8 mouse cellular contexts compared by ENCODE assay signal in the genomic region with DNA sequence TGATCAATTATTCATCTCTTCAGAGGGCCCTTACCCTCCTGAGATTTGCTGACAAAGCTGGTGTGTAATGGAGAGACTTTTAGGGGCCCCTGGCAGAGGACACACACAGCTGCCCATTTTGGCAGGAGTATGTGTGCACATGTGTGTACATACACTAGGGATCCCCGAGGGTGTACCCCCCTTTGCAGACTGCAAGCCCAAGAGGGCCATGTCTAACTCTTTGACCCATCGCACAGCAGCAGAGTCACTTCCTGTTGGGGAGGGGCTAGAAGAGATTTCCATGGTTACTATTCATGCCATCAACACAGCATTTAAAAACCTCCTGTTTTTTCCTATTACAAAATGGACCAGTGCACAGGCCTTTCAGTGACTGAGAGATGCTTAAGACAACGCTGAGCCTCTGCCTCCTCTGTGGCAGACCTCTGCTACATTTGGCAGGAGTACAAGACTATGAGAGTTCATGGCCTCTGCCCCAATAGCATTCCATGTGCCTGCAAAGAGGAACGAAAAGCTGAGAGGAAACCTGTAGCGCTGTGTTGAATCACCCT. TPM values are rescaled to one million over a fixed set of nuclear protein-coding genes. Genes with fewer than 3 reads are reported as not detected.
DNase-seq lines count a peak whose midpoint lies in the region; ATAC-seq and TF ChIP-seq lines count a peak whose summit lies in the region.

No protein-coding gene starts in this region.

- peak; percentile 37 for ATAC-seq in hindbrain, embryonic 16.5 days
- peak; percentile 56 for ATAC-seq in megakaryocyte, adult 5-6 weeks (ENCODE audit: poor library complexity, severe bottlenecking)
- no peak for ATAC-seq in stomach, embryonic 16.5 days (ENCODE audit: insufficient read depth, low FRiP score)

- no peaks in the 10 kb centered on the region for H3K9me3 ChIP-seq in hindbrain, embryonic 16.5 days (ENCODE audit: control insufficient read depth, low read length)
- H3K9me3 ChIP-seq in stomach, embryonic 16.5 days (replicated peaks; ENCODE audit: control insufficient read depth, low read length) = no peaks in the 10 kb centered on the region

- H3K36me3 ChIP-seq in hindbrain, embryonic 16.5 days (ENCODE audit: control insufficient read depth, insufficient read depth, low read length) = no peaks in the 10 kb centered on the region
- 0 out of 2 replicates have a peak, but pooled peaks cover 3% of the 10 kb centered on the region for H3K36me3 ChIP-seq in stomach, embryonic 16.5 days (ENCODE audit: control insufficient read depth, insufficient read depth, low read length)

- H3K4me2 ChIP-seq in hindbrain, embryonic 16.5 days (ENCODE audit: low read length) = no peak overlapping the region
- H3K4me2 ChIP-seq in stomach, embryonic 16.5 days (ENCODE audit: low read depth, low read length) = no peak overlapping the region

- TF ChIP-seq CTCF in layer of hippocampus, adult 2 months (conservative IDR thresholded peaks at IDR 0.05) = no peak
- TF ChIP-seq CTCF in bone marrow macrophage, adult 2 months (IDR thresholded peaks at IDR 0.05; ENCODE audit: low read depth, low read length) = no peak

- H3K4me1 ChIP-seq in bone marrow macrophage, adult 2 months (ENCODE audit: control insufficient read depth, insufficient read depth, low read length) = peaks cover 55% of the 10 kb centered on the region
- H3K4me1 ChIP-seq in hindbrain, embryonic 16.5 days (ENCODE audit: control insufficient read depth, insufficient read depth, low read depth, low read length) = peaks cover 40% of the 10 kb centered on the region
- peaks cover 63% of the 10 kb centered on the region for H3K4me1 ChIP-seq in stomach, embryonic 16.5 days (ENCODE audit: control insufficient read depth, insufficient read depth, low read length)

- DNase-seq in layer of hippocampus, adult 2 months (ENCODE audit: low spot score in 2 of 2) = no peak
- no peak for DNase-seq in layer of hippocampus, adult 8-10 months (ENCODE audit: low spot score in 2 of 2)
- DNase-seq in frontal cortex, adult 2 months (ENCODE audit: extremely low spot score in 1 of 2, low spot score in 1 of 2) = no peak
- DNase-seq in layer of hippocampus, adult 9-11 months = no peak

- no peaks in the 10 kb centered on the region for H3K27me3 ChIP-seq in hindbrain, embryonic 16.5 days (replicated peaks; ENCODE audit: control insufficient read depth, insufficient read depth, low read length)
- H3K27me3 ChIP-seq in stomach, embryonic 16.5 days (ENCODE audit: control insufficient read depth, insufficient read depth, low read length) = no peaks in the 10 kb centered on the region

- no peak for TF ChIP-seq POLR2A in bone marrow macrophage, adult 2 months (IDR thresholded peaks at IDR 0.05; ENCODE audit: borderline replicate concordance, low read depth, low read length)

- H3K4me3 ChIP-seq in layer of hippocampus, adult 2 months = no peak overlapping the region
- no peak overlapping the region for H3K4me3 ChIP-seq in bone marrow macrophage, adult 2 months (ENCODE audit: insufficient read depth, low read length)
- H3K4me3 ChIP-seq in hindbrain, embryonic 16.5 days (ENCODE audit: low read length) = no peak overlapping the region
- no peak overlapping the region for H3K4me3 ChIP-seq in stomach, embryonic 16.5 days (replicated peaks; ENCODE audit: low read length)

- 12% methylated on average over 5 of the region's 5 CpGs for WGBS in hindbrain, embryonic 16.5 days
- 41% methylated on average over 5 of the region's 5 CpGs for WGBS in stomach, embryonic 16.5 days

- no peak overlapping the region for H3K9ac ChIP-seq in hindbrain, embryonic 16.5 days (ENCODE audit: low read depth, low read length)
- H3K9ac ChIP-seq in stomach, embryonic 16.5 days (ENCODE audit: low read length) = peak overlapping the region; percentile 28; the same call in 1 of the 2 replicates

- peak overlapping the region; percentile 75 for H3K27ac ChIP-seq in layer of hippocampus, adult 2 months
- H3K27ac ChIP-seq in bone marrow macrophage, adult 2 months (ENCODE audit: insufficient read depth, low read depth, low read length) = peak overlapping the region; percentile 15
- H3K27ac ChIP-seq in hindbrain, embryonic 16.5 days (ENCODE audit: low read depth, low read length) = peak overlapping the region; percentile 45; the same call in 1 of the 2 replicates
- H3K27ac ChIP-seq in stomach, embryonic 16.5 days (ENCODE audit: low read length) = peak overlapping the region; percentile 50

RNA-seq across cellular contexts. Expression of a gene that starts 46.0 kb away (rescaled TPM):
- 10 to 100 TPM; 61.0 to 65.9 TPM for total RNA-seq in layer of hippocampus, adult 2 months (2021)
- 10 to 100 TPM; 53.5 to 65.9 (median 58.5) TPM for total RNA-seq in layer of hippocampus, adult 8-10 months (2022)
- 46.8 and 46.9 TPM in 2 replicates for polyA plus RNA-seq in bone marrow macrophage, adult 2 months (2012; ENCODE audit: insufficient read depth, insufficient read length, missing spikeins)
- polyA plus RNA-seq in hindbrain, embryonic 16.5 days (2015; fragmentation: Nextera tagmentation; extraction: Ambion mirVana) = 51.4 and 62.2 TPM in 2 replicates
- 36.1 and 36.2 TPM in 2 replicates for total RNA-seq in megakaryocyte, adult 5-6 weeks (2015)
- 15.8 and 23.1 TPM in 2 replicates for total RNA-seq in megakaryocyte, adult 5-6 weeks (2017)
- 34.5 and 44.2 TPM in 2 replicates for polyA plus RNA-seq in stomach, embryonic 16.5 days (2015; fragmentation: Nextera tagmentation; extraction: Ambion mirVana)
- polyA plus RNA-seq in frontal cortex, adult 2 months (2012; rRNA removed) = 18.9 and 19.6 TPM in 2 replicates

Comparison
In these comparisons a context has a peak if more than half of its experiments do, and no peak if none do; other contexts are left out.
1. H3K27ac ChIP-seq: peak in every context shown above with its lines; median percentile 75 in layer of hippocampus, adult 2 months; 50 in stomach, embryonic 16.5 days; 45 in hindbrain, embryonic 16.5 days; 15 in bone marrow macrophage, adult 2 months.